Mouse (Mus musculus): Measurements from ENCODE around the gene Cd163.
A peak's percentile ranks its signal among the peaks of the same experiment; 100 is the strongest.

The Cd163 gene

GRCm38 (mm10) chr6:124373584-124374206 lies 69.2 kb downstream of the Cd163 start:
- DNase-seq = no peak

- DNase-seq = no peak
These were observed 70.2 kb downstream of the Cd163 start for GRCm38 (mm10) chr6:124374683-124375082.

GRCm38 (mm10) chr6:124375435-124375884 lies 71.0 kb downstream of the Cd163 start:
- DNase-seq = no peak

DNA sequence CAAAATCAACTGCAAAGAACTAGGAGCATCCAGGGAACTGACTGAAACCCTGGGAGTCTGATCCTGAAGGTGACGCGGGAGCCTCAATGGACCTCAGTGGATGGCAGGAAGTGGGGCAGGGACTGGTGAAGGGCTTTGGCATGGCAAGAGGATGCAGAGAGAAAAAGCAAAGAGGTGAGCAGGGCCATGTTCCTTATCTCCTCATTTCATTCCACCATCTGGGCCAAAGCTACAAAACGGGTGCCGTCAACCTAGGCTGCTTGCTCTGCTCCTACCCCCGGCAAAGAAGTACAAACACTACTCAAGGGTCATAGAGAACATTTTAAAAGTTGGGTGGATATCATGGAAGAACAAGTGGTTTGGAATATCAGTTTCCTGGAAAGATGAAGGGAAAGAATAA lies 71.9 kb downstream of the Cd163 start:
- DNase-seq = no peak

- no peak for DNase-seq
These were observed 73.2 kb downstream of the Cd163 start for GRCm38 (mm10) chr6:124377494-124378255.

DNA sequence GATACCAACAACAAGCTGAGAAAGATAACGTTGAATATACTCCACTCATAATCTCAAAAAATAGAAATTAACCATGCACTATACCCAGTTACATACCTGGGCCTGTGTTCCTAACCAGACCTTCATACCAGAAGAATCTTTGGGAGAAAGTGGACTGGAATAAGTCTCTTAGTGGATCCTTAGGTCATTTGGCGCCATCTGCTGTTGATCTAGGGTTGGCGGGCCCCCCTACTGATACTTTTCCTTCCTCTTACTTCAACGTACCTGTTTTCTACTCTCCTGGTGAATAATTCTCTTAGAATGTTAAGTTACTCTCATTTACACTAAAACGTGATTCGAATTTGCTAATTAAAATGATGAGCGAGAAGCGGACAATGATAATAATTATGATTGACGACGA lies 74.9 kb downstream of the Cd163 start:
- peak; percentile 74 for DNase-seq

Measured in right cerebral cortex, postnatal 14 days (tissue).